Mouse (Mus musculus): ENCODE measurements at regions not wholly inside any gene's neighbourhood (a gene's known extent, or its start where the extent isn't known, plus 50 kb on each side); places are given as distances from the start of the nearest gene placed in this dataset.

GRCm38 (mm10) chr12:110372986-110373385, 73.9 kb upstream of the Ppp2r5c start:
- DNase-seq (ENCODE audit: low read depth, low spot score), result no peak
- Histone ChIP-seq H3K4me3 (ENCODE audit: control insufficient read depth in 1 of 2, insufficient read depth in 1 of 2, low read depth in 2 of 2, low read length in 2 of 2) (peak overlapping the region in 1 of 2 experiments; percentile 13; a peak in 1 of 4 replicates), H3K79me2 (ENCODE audit: control insufficient read depth, insufficient read depth, low read length, poor library complexity) (no peaks in the 10 kb centered on the region), H3K27ac (ENCODE audit: control insufficient read depth, low read depth, low read length) (no peak overlapping the region), H3K9ac (ENCODE audit: control insufficient read depth, low read depth, low read length, poor library complexity, severe bottlenecking) (no peak overlapping the region), H3K4me1 (ENCODE audit: control insufficient read depth in 1 of 2, insufficient read depth in 2 of 2, low read length in 2 of 2) (peaks cover 0 to 3% of the 10 kb centered on the region in 2 experiments; a peak in 1 of 4 replicates), H3K36me3 (ENCODE audit: control insufficient read depth in 1 of 2, insufficient read depth in 2 of 2, low read length in 2 of 2) (no peaks in the 10 kb centered on the region; a peak in 1 of 4 replicates), H3K27me3 (ENCODE audit: control insufficient read depth in 1 of 2, insufficient read depth in 2 of 2, low read length in 2 of 2) (no peaks in the 10 kb centered on the region), H3K9me3 (replicated peaks; ENCODE audit: insufficient read depth, low read length) (no peaks in the 10 kb centered on the region)
- TF ChIP-seq MEF2A (IDR thresholded peaks at IDR 0.05; ENCODE audit: extremely low read depth, insufficient replicate concordance, low read depth, low read length, poor library complexity, severe bottlenecking) (no peak), MXI1 (IDR thresholded peaks at IDR 0.05; ENCODE audit: low read depth, low read length) (no peak), TBP (IDR thresholded peaks at IDR 0.05; ENCODE audit: low read depth, low read length) (no peak), ZNF384 (IDR thresholded peaks at IDR 0.05; ENCODE audit: low read depth, low read length) (no peak), NELFE (IDR thresholded peaks at IDR 0.05; ENCODE audit: low read depth, low read length) (no peak), POLR2A (IDR thresholded peaks at IDR 0.05; ENCODE audit: control insufficient read depth in 1 of 2, insufficient read depth in 1 of 2, low read depth in 1 of 2, low read length in 2 of 2, poor library complexity in 1 of 2) (no peak), RCOR1 (IDR thresholded peaks at IDR 0.05; ENCODE audit: low read depth, low read length) (no peak), MAFK (IDR thresholded peaks at IDR 0.05; ENCODE audit: borderline replicate concordance, low read depth, low read length) (no peak), MYC (IDR thresholded peaks at IDR 0.05; ENCODE audit: low read depth, low read length) (no peak), MAX (IDR thresholded peaks at IDR 0.05; ENCODE audit: low read length) (no peak), GABPA (IDR thresholded peaks at IDR 0.05; ENCODE audit: low read depth, low read length) (no peak), TAL1 (IDR thresholded peaks at IDR 0.05; ENCODE audit: low read length) (no peak), JUND (IDR thresholded peaks at IDR 0.05; ENCODE audit: low read depth, low read length) (no peak), POLR2AphosphoS5 (IDR thresholded peaks at IDR 0.05; ENCODE audit: borderline replicate concordance, low read depth, low read length) (no peak), E2F4 (IDR thresholded peaks at IDR 0.05; ENCODE audit: borderline replicate concordance, low read depth, low read length) (no peak)

- Histone ChIP-seq H3K79me2 (ENCODE audit: control insufficient read depth, insufficient read depth, low read length, poor library complexity) (no peaks in the 10 kb centered on the region), H3K4me3 (ENCODE audit: control insufficient read depth in 1 of 2, insufficient read depth in 1 of 2, low read depth in 2 of 2, low read length in 2 of 2) (peak overlapping the region in 1 of 2 experiments; percentile 13; a peak in 1 of 4 replicates), H3K9me3 (replicated peaks; ENCODE audit: insufficient read depth, low read length) (no peaks in the 10 kb centered on the region), H3K9ac (ENCODE audit: control insufficient read depth, low read depth, low read length, poor library complexity, severe bottlenecking) (no peak overlapping the region), H3K27ac (ENCODE audit: control insufficient read depth, low read depth, low read length) (no peak overlapping the region), H3K4me1 (ENCODE audit: control insufficient read depth in 1 of 2, insufficient read depth in 2 of 2, low read length in 2 of 2) (peaks cover 0 to 3% of the 10 kb centered on the region in 2 experiments; a peak in 1 of 4 replicates), H3K27me3 (ENCODE audit: control insufficient read depth in 1 of 2, insufficient read depth in 2 of 2, low read length in 2 of 2) (no peaks in the 10 kb centered on the region), H3K36me3 (ENCODE audit: control insufficient read depth in 1 of 2, insufficient read depth in 2 of 2, low read length in 2 of 2) (no peaks in the 10 kb centered on the region; a peak in 1 of 4 replicates)
- DNase-seq (ENCODE audit: low read depth, low spot score), result peak; percentile 84
- no peak for TF ChIP-seq ETS1 (IDR thresholded peaks at IDR 0.05; ENCODE audit: low read depth, low read length)
- TF ChIP-seq ZC3H11A (IDR thresholded peaks at IDR 0.05; ENCODE audit: low read depth, low read length), result peak; percentile 77
- TF ChIP-seq CHD2 (IDR thresholded peaks at IDR 0.05; ENCODE audit: low read length), result no peak
- TF ChIP-seq TAL1 (IDR thresholded peaks at IDR 0.05; ENCODE audit: low read length), result no peak
- no peak for TF ChIP-seq MYC (IDR thresholded peaks at IDR 0.05; ENCODE audit: low read depth, low read length)
- TF ChIP-seq ZNF384 (IDR thresholded peaks at IDR 0.05; ENCODE audit: low read depth, low read length), result 0 out of 2 replicates have a peak, but pooled peaks have one; percentile 31
- no peak for TF ChIP-seq ZMIZ1 (IDR thresholded peaks at IDR 0.05; ENCODE audit: low read depth, low read length)
- no peak for TF ChIP-seq NELFE (IDR thresholded peaks at IDR 0.05; ENCODE audit: low read depth, low read length)
- TF ChIP-seq MAZ (IDR thresholded peaks at IDR 0.05; ENCODE audit: low read depth, low read length), result 0 out of 2 replicates have a peak, but pooled peaks have one; percentile 24
- TF ChIP-seq CTCF (IDR thresholded peaks at IDR 0.05 in 2 of 3, conservative IDR thresholded peaks at IDR 0.05 in 1 of 3; ENCODE audit: control insufficient read depth in 1 of 3, insufficient read depth in 1 of 3, low read depth in 2 of 3, low read length in 3 of 3, poor library complexity in 1 of 3, severe bottlenecking in 1 of 3), result peak; percentile 73 to 96 (median 89)
- TF ChIP-seq RAD21 (IDR thresholded peaks at IDR 0.05; ENCODE audit: low read depth, low read length), result peak; percentile 88
- TF ChIP-seq GATA1 (IDR thresholded peaks at IDR 0.05; ENCODE audit: low read depth, low read length), result no peak
- no peak for TF ChIP-seq EP300 (IDR thresholded peaks at IDR 0.05; ENCODE audit: low read depth in 1 of 2, low read length in 2 of 2)
- TF ChIP-seq USF1 (IDR thresholded peaks at IDR 0.05; ENCODE audit: low read depth, low read length), result no peak
- no peak for TF ChIP-seq E2F4 (IDR thresholded peaks at IDR 0.05; ENCODE audit: borderline replicate concordance, low read depth, low read length)
- TF ChIP-seq POLR2A (IDR thresholded peaks at IDR 0.05; ENCODE audit: control insufficient read depth in 1 of 2, insufficient read depth in 1 of 2, low read depth in 1 of 2, low read length in 2 of 2, poor library complexity in 1 of 2), result no peak
- peak; percentile 29; the same call in 1 of the 2 replicates for TF ChIP-seq MXI1 (IDR thresholded peaks at IDR 0.05; ENCODE audit: low read depth, low read length)
- no peak for TF ChIP-seq RCOR1 (IDR thresholded peaks at IDR 0.05; ENCODE audit: low read depth, low read length)
- TF ChIP-seq POLR2AphosphoS2 (IDR thresholded peaks at IDR 0.05; ENCODE audit: low read length), result no peak
- 0 out of 2 replicates have a peak, but pooled peaks have one; percentile 21 for TF ChIP-seq TCF12 (IDR thresholded peaks at IDR 0.05; ENCODE audit: low read depth, low read length)
- TF ChIP-seq SIN3A (IDR thresholded peaks at IDR 0.05; ENCODE audit: low read length), result no peak
- peak; percentile 63 for TF ChIP-seq NRF1 (IDR thresholded peaks at IDR 0.05; ENCODE audit: insufficient read depth, low read depth, low read length, poor library complexity, severe bottlenecking)
Measured at GRCm38 (mm10) chr12:110373408-110374065, 73.4 kb upstream of the Ppp2r5c start.
